9 mouse cellular contexts compared by ENCODE assay signal in genomic region chr4:62669094-62670071, GRCm38 (mm10).
DNase-seq lines count a peak whose midpoint lies in the region; ATAC-seq and TF ChIP-seq lines count a peak whose summit lies in the region.
"Had no signal": no experiment of that assay in that cellular context is flagged by ENCODE, and none has a peak within 500 bp of the region (broad histone marks: within the 10 kb centered on the region; RNA-seq: fewer than 3 reads in every experiment).

No protein-coding gene starts in this region.

- peaks cover 18% of the 10 kb centered on the region for H3K4me1 ChIP-seq in cerebellum, adult 2 months (ENCODE audit: control insufficient read depth, insufficient read depth, low read length)
- peaks cover 15% of the 10 kb centered on the region for H3K4me1 ChIP-seq in intestine, embryonic 14.5 days (replicated peaks; ENCODE audit: control insufficient read depth, insufficient read depth, low read length)

- 32% methylated on average over 13 of the region's 13 CpGs for WGBS in cerebellum, adult 2 months
- WGBS in intestine, embryonic 14.5 days: 64% methylated on average over 13 of the region's 13 CpGs

- intact Hi-C loops in heart, postnatal 25 days (cut with DNase I): no loop called here

- peak overlapping the region; percentile 86 for H3K27ac ChIP-seq in cerebellum, adult 2 months (ENCODE audit: insufficient read depth, low read length)
- H3K27ac ChIP-seq in intestine, embryonic 14.5 days (ENCODE audit: low read depth): peak overlapping the region; percentile 40; the same call in 1 of the 2 replicates

- no peak for TF ChIP-seq CTCF in cerebellum, adult 2 months (IDR thresholded peaks at IDR 0.05; ENCODE audit: borderline replicate concordance, insufficient read depth, low read depth, low read length)

- 0 out of 2 replicates have a peak, but pooled peaks have one; percentile 2 for TF ChIP-seq POLR2A in cerebellum, adult 2 months (IDR thresholded peaks at IDR 0.05; ENCODE audit: borderline replicate concordance, insufficient read depth, low read length)

- H3K36me3 ChIP-seq in intestine, embryonic 14.5 days (ENCODE audit: control insufficient read depth, insufficient read depth, low read length): no peaks in the 10 kb centered on the region

- no peak overlapping the region for H3K4me3 ChIP-seq in cerebellum, adult 2 months (replicated peaks; ENCODE audit: insufficient read depth, low read depth, low read length)
- no peak overlapping the region for H3K4me3 ChIP-seq in intestine, embryonic 14.5 days (ENCODE audit: low read depth, low read length)

- H3K4me2 ChIP-seq in intestine, embryonic 14.5 days (ENCODE audit: low read length): no peak overlapping the region

- DNase-seq in heart, adult 11 months: peak; percentile 96
- no peak for DNase-seq in heart, postnatal 25 days (ENCODE audit: low spot score)
- peak; percentile 74 to 78 for DNase-seq in cerebellum, adult 2 months
- DNase-seq in intestine, embryonic 14.5 days (ENCODE audit: low spot score): no peak
- DNase-seq in lung, postnatal 4 days: peak; percentile 61 to 78
- no peak for DNase-seq in thymus, postnatal 14 days
- DNase-seq in spleen, postnatal 14 days (ENCODE audit: low spot score in 2 of 2): no peak
- no peak for DNase-seq in spleen, adult 12 weeks (ENCODE audit: low spot score)
- DNase-seq: forebrain, postnatal 0 days had no signal

- no peak overlapping the region for H3K9ac ChIP-seq in intestine, embryonic 14.5 days (ENCODE audit: low read length)
- H3K9ac ChIP-seq: forebrain, postnatal 0 days had no signal

- H3K9me3 ChIP-seq in intestine, embryonic 14.5 days (ENCODE audit: control insufficient read depth, low read length): no peaks in the 10 kb centered on the region

- no peaks in the 10 kb centered on the region for H3K27me3 ChIP-seq in cerebellum, adult 2 months (ENCODE audit: control insufficient read depth, insufficient read depth, low read length)
- no peaks in the 10 kb centered on the region for H3K27me3 ChIP-seq in intestine, embryonic 14.5 days (replicated peaks; ENCODE audit: control insufficient read depth, insufficient read depth, low read length)

- 0 out of 2 replicates have a peak, but pooled peaks have one; percentile 28 for ATAC-seq in intestine, embryonic 14.5 days (replicated peaks; ENCODE audit: low FRiP score, low TSS enrichment, low read depth)
- ATAC-seq: forebrain, postnatal 0 days had no signal

Comparison
In these comparisons a context has a peak if more than half of its experiments do, and no peak if none do; other contexts are left out.
1. DNase-seq: peak in heart, adult 11 months (single experiment), cerebellum, adult 2 months (2 of 2) and lung, postnatal 4 days (2 of 2); none in heart, postnatal 25 days (single experiment), intestine, embryonic 14.5 days (single experiment), thymus, postnatal 14 days (single experiment), spleen, postnatal 14 days (0 of 2) and spleen, adult 12 weeks (single experiment).